Mouse (Mus musculus) embryo, embryonic 10 days (tissue): ENCODE measurements at regions not wholly inside any gene's neighbourhood (a gene's known extent, or its start where the extent isn't known, plus 50 kb on each side); places are given as distances from the start of the nearest gene placed in this dataset.

Experiments
- DNase-seq: peaks from one replicate; pipeline ENCODE4 v3.0.0-alpha.2; 2015; ENCODE audit warnings: low spot score

DNA sequence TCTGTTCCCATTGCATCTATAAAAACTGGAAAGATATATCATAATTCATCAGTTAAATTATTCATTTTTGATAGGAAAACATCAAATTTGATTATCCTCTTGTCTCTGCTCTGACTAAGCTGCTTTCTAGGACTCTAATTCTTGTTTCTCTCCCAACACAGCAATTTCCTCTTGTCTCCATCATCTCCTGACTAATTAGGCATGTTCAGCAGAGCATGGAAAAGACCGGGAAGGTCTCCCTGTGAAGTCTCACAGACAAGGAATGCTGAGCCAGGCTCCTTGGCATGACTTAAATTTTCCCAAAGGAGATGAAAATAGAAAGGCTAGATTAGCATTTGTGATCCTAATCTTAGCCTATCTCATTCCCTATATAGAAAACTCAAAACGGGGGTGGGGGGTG, 192.3 kb downstream of the Chrna7 start:
- no peak for DNase-seq

- DNase-seq, result peak; percentile 5
These were observed 193.4 kb downstream of the Chrna7 start for GRCm38 (mm10) chr7:63018859-63019575.

- DNase-seq, result peak; percentile 21
These were observed 157.6 kb upstream of the A26c2 start for GRCm38 (mm10) chr7:62981109-62981508.
